Mouse (Mus musculus): ENCODE results near the gene Nol4l. TPM values are rescaled to one million over a fixed set of nuclear protein-coding genes. Genes with fewer than 3 reads are reported as not detected.

The Nol4l gene
- polyA plus RNA-seq, 1 experiment from 2014 or later, result 6.9 TPM

Other genes starting within 250 kb of the Nol4l start
- gene Kif3b, start 238.6 kb downstream of the Nol4l start, polyA plus RNA-seq (2015; fragmentation: Nextera tagmentation; extraction: Ambion mirVana), result 3.9 and 5.8 TPM in 2 replicates
- gene Asxl1, start 184.1 kb downstream of the Nol4l start, polyA plus RNA-seq (2015; fragmentation: Nextera tagmentation; extraction: Ambion mirVana), result 9.8 and 12.5 TPM in 2 replicates
- gene 4930404H24Rik, start 37.2 kb downstream of the Nol4l start, polyA plus RNA-seq (2015; fragmentation: Nextera tagmentation; extraction: Ambion mirVana), result not detected in 2 replicates
- 52.4 and 57.0 TPM in 2 replicates for gene Commd7, start 102.8 kb upstream of the Nol4l start, polyA plus RNA-seq (2015; fragmentation: Nextera tagmentation; extraction: Ambion mirVana)
- 3.6 and 10.6 TPM in 2 replicates for gene Dnmt3b, start 119.5 kb upstream of the Nol4l start, polyA plus RNA-seq (2015; fragmentation: Nextera tagmentation; extraction: Ambion mirVana)
- not detected in 2 replicates for gene Dnmt3c, start 166.7 kb upstream of the Nol4l start, polyA plus RNA-seq (2015; fragmentation: Nextera tagmentation; extraction: Ambion mirVana)
- gene Mapre1, start 211.3 kb upstream of the Nol4l start, polyA plus RNA-seq (2015; fragmentation: Nextera tagmentation; extraction: Ambion mirVana), result 210 and 241 TPM in 2 replicates
- gene Efcab8, start 250.0 kb upstream of the Nol4l start, polyA plus RNA-seq (2015; fragmentation: Nextera tagmentation; extraction: Ambion mirVana), result 0.16 TPM in 1 of 2 replicates, not detected in the other

Measured in heart, embryonic 15.5 days (tissue).